14 mouse cellular contexts compared by ENCODE assay signal in the genomic region with DNA sequence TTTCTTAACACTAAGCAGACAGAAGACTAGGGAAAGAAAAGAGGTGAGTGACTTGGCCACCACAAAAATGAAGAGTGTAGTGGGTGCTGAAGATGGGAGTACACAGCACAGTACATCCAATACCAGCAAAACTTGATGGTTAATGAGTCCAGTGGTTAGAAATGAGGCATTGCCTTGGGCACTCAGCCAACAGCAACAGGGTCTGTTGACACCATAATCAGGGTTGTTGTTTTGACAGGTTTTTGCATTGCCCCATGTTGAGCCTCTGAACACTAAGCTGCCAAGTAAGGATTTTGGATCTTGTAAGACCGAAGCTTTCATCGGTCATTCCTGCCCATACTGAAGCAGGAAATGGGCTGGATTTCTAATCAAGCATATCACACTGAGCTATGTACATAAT.
"Had no signal": no experiment of that assay in that cellular context is flagged by ENCODE, and none has a peak within 500 bp of the region (broad histone marks: within the 10 kb centered on the region; RNA-seq: fewer than 3 reads in every experiment).

No protein-coding gene starts in this region.

- H3K4me1 ChIP-seq: limb, embryonic 10.5 days; liver, embryonic 15.5 days; neural tube, embryonic 15.5 days had no signal

- ATAC-seq: lung, postnatal 0 days had no signal

- H3K4me2 ChIP-seq: liver, embryonic 11.5 days; liver, embryonic 15.5 days; neural tube, embryonic 15.5 days had no signal

- H3K9ac ChIP-seq: liver, embryonic 15.5 days; neural tube, embryonic 15.5 days had no signal

- H3K4me3 ChIP-seq: layer of hippocampus, adult 2 months; limb, embryonic 10.5 days; liver, embryonic 15.5 days; myocyte; neural tube, embryonic 15.5 days had no signal

- H3K27ac ChIP-seq: layer of hippocampus, adult 2 months; limb, embryonic 10.5 days; liver, embryonic 15.5 days; neural tube, embryonic 15.5 days had no signal

- H3K36me3 ChIP-seq: limb, embryonic 10.5 days; liver, embryonic 15.5 days; neural tube, embryonic 15.5 days had no signal

- H3K9me3 ChIP-seq: limb, embryonic 10.5 days; liver, embryonic 15.5 days; neural tube, embryonic 15.5 days had no signal

- DNase-seq: kidney, postnatal 36 days; lung, adult 2 months; lung, postnatal 36 days; midbrain, embryonic 14.5 days; right cerebral cortex, adult 18-20 months; right cerebral cortex, postnatal 25 days; thymus, postnatal 36 days had no signal

- H3K27me3 ChIP-seq: liver, embryonic 15.5 days; neural tube, embryonic 15.5 days had no signal
